Mouse (Mus musculus) CH12.LX (cell line): ENCODE measurements around the gene Gnaz. TPM values are rescaled to one million over a fixed set of nuclear protein-coding genes. Genes with fewer than 3 reads are reported as not detected.

Experiments used
- DNase-seq: peaks from one replicate; pipeline ENCODE4 v3.0.0-alpha.2; 2013; ENCODE audit errors: extremely low read depth
- H3K27ac ChIP-seq: 2 replicates; pipeline ENCODE4 v1.5.1; 2012; ENCODE audit warnings: low read depth, mild to moderate bottlenecking, control low read depth, moderate library complexity; ENCODE audit not compliant: insufficient read depth
- H3K27me3 ChIP-seq: replicated peaks from 2 replicates; pipeline ENCODE3; 2012; ENCODE audit warnings: inconsistent platforms
- H3K36me3 ChIP-seq, 2 experiments: replicated peaks in 1 of 2; 2 replicates each; pipeline versions ENCODE3 to v1.6.1; 2012; ENCODE audit warnings: inconsistent platforms in 1 of 2, low read length in 1 of 2, mild to moderate bottlenecking in 1 of 2, mixed read lengths in 1 of 2, moderate library complexity in 1 of 2; ENCODE audit not compliant: control insufficient read depth in 1 of 2, insufficient read depth in 1 of 2
- H3K4me1 ChIP-seq, 2 experiments: 2 replicates each; pipeline ENCODE4 v1.6.1; 2012; ENCODE audit warnings: inconsistent platforms in 1 of 2, moderate library complexity in 1 of 2; ENCODE audit not compliant: insufficient read depth in 2 of 2, control insufficient read depth in 1 of 2
- H3K4me2 ChIP-seq: 2 replicates; pipeline ENCODE4 v1.6.1; 2012; ENCODE audit warnings: low read depth, mild to moderate bottlenecking, control low read depth; ENCODE audit not compliant: poor library complexity, insufficient read depth, severe bottlenecking
- H3K4me3 ChIP-seq, 3 experiments: fragments of 150-350 bp in 1 of 3; sonication (generic) in 1 of 3; replicated peaks in 1 of 3; 2 replicates each; pipeline versions ENCODE3 to v1.5.1; 2011 to 2012; ENCODE audit warnings: low read depth in 2 of 3, low read length in 2 of 3, mild to moderate bottlenecking in 2 of 3, moderate library complexity in 2 of 3, control low read depth in 1 of 3, improper control_type of control experiment in 1 of 3, inconsistent platforms in 1 of 3, mixed read lengths in 1 of 3; ENCODE audit not compliant: poor library complexity in 1 of 3
- H3K79me2 ChIP-seq: replicated peaks from 2 replicates; pipeline ENCODE4 v1.6.1; 2012; ENCODE audit warnings: mild to moderate bottlenecking, moderate library complexity; ENCODE audit not compliant: control insufficient read depth, poor library complexity, insufficient read depth, severe bottlenecking; ENCODE audit errors: extremely low read depth
- H3K9ac ChIP-seq: 2 replicates; pipeline ENCODE4 v1.6.1; 2012; ENCODE audit warnings: low read depth, mild to moderate bottlenecking, control low read depth, moderate library complexity; ENCODE audit not compliant: insufficient read depth
- H3K9me3 ChIP-seq: replicated peaks from 2 replicates; pipeline ENCODE3; 2012; ENCODE audit warnings: low read length, inconsistent platforms, mixed read lengths
- CTCF ChIP-seq, 2 experiments: IDR thresholded peaks in 1 of 2; conservative IDR thresholded peaks in 1 of 2; 2 replicates each; pipeline ENCODE4 v1.5.1; 2011 to 2012; ENCODE audit warnings: low read depth in 2 of 2, low read length in 2 of 2, improper control_type of control experiment in 1 of 2, inconsistent platforms in 1 of 2, mild to moderate bottlenecking in 1 of 2, moderate library complexity in 1 of 2
- JUND ChIP-seq: conservative IDR thresholded peaks from 2 replicates; pipeline ENCODE4 v1.6.1; 2011; ENCODE audit warnings: low read depth, low read length, improper control_type of control experiment
- MYC ChIP-seq: IDR thresholded peaks from 2 replicates; pipeline ENCODE4 v1.6.1; 2011; ENCODE audit warnings: low read depth, mild to moderate bottlenecking, improper control_type of control experiment, low read length
- RAD21 ChIP-seq: IDR thresholded peaks from 2 replicates; pipeline ENCODE4 v1.6.1; 2011; ENCODE audit warnings: low read depth, mild to moderate bottlenecking, low read length, improper control_type of control experiment, moderate library complexity
- SMC3 ChIP-seq: IDR thresholded peaks from 2 replicates; pipeline ENCODE4 v1.6.1; 2011; ENCODE audit warnings: low read depth, low read length, improper control_type of control experiment
- TBP ChIP-seq: conservative IDR thresholded peaks from 2 replicates; pipeline ENCODE4 v1.6.1; 2011; ENCODE audit warnings: low read depth, low read length, improper control_type of control experiment
- UBTF ChIP-seq: IDR thresholded peaks from 2 replicates; pipeline ENCODE4 v1.6.1; 2012; ENCODE audit warnings: low read depth, mild to moderate bottlenecking, inconsistent platforms, low read length, improper control_type of control experiment, moderate library complexity
- USF2 ChIP-seq: conservative IDR thresholded peaks from 2 replicates; pipeline ENCODE4 v1.6.1; 2011; ENCODE audit warnings: low read depth, low read length, improper control_type of control experiment
- ZNF384 ChIP-seq: IDR thresholded peaks from 2 replicates; pipeline ENCODE4 v1.6.1; 2012; ENCODE audit warnings: low read depth, low read length, improper control_type of control experiment, inconsistent platforms
- dilution Hi-C: fragments of 300-500 bp; cut with MboI; formaldehyde crosslinking; loops from 2 replicates; pipeline ENCODE4 v1.14.3; 2020; ENCODE audit warnings: low sequenced_read_pairs; ENCODE audit not compliant: extremely low pct_unique_long_range_greater_than_20kb, extremely low pct_ligation_motif_present
- in situ Hi-C: fragments of 300-500 bp; cut with MboI; formaldehyde crosslinking; loops from 3 replicates; pipeline ENCODE4 v1.14.3; 2019; ENCODE audit warnings: low sequenced_read_pairs, low pct_ligation_motif_present, low pct_unique_long_range_greater_than_20kb, mixed read lengths
- polyA plus RNA-seq: library from polyadenylated mRNA; unstranded; fragments of >175 nt; gene quantifications from 2 replicates; pipeline ENCODE4 v1.2.1, GENCODE M21; 2012; ENCODE audit warnings: low read depth; ENCODE audit not compliant: insufficient read length
- total RNA-seq, 2 experiments: library from RNA; depleted of rRNA; stranded (reverse); fragments of 300-350 nt in 1 of 2; fragments of >200 nt in 1 of 2; gene quantifications; 2 replicates each; pipeline ENCODE4 v1.2.3; 2012 to 2014

The Gnaz gene
- total and polyA plus RNA-seq, 3 experiments, result 2.7 to 36.9 (median 5.5) TPM

- H3K4me2 ChIP-seq, result no peak overlapping the region
- no peaks in the 10 kb centered on the region for H3K36me3 ChIP-seq
- H3K27ac ChIP-seq, result no peak overlapping the region
- no peaks in the 10 kb centered on the region for H3K79me2 ChIP-seq
- H3K4me1 ChIP-seq, result peaks cover 6 to 21% of the 10 kb centered on the region in 2 experiments
- peak; percentile 14 for TF ChIP-seq RAD21
- no peak for TF ChIP-seq MYC
- peak in 1 of 2 experiments; percentile 36; a peak in 2 of 4 replicates for TF ChIP-seq CTCF (conservative IDR thresholded peaks at IDR 0.05 in 1 of 2, IDR thresholded peaks at IDR 0.05 in 1 of 2; ENCODE audit: low read depth in 2 of 2, low read length in 2 of 2)
- TF ChIP-seq SMC3, result 0 out of 2 replicates have a peak, but pooled peaks have one; percentile 8
- no peak for TF ChIP-seq USF2
- no peak for TF ChIP-seq UBTF
- in situ Hi-C loops, result no loop called here
- DNase-seq, result no peak
- dilution Hi-C loops, result no loop called here
- no peak overlapping the region for H3K4me3 ChIP-seq
- H3K9me3 ChIP-seq, result no peaks in the 10 kb centered on the region
- no peak overlapping the region for H3K9ac ChIP-seq
- peaks cover 2% of the 10 kb centered on the region for H3K27me3 ChIP-seq
Observed at GRCm38 (mm10) chr10:74933548-74934190, 33.3 kb upstream of the Gnaz start.

- Histone ChIP-seq H3K36me3 (no peaks in the 10 kb centered on the region), H3K79me2 (no peaks in the 10 kb centered on the region), H3K4me1 (peaks cover 11 to 25% of the 10 kb centered on the region in 2 experiments), H3K4me3 (no peak overlapping the region), H3K27ac (no peak overlapping the region), H3K27me3 (peaks cover 2% of the 10 kb centered on the region), H3K9ac (no peak overlapping the region), H3K9me3 (no peaks in the 10 kb centered on the region), H3K4me2 (no peak overlapping the region)
- dilution Hi-C loops, result no loop called here
- peak in 1 of 2 experiments; percentile 41; a peak in 2 of 4 replicates for TF ChIP-seq CTCF (conservative IDR thresholded peaks at IDR 0.05 in 1 of 2, IDR thresholded peaks at IDR 0.05 in 1 of 2; ENCODE audit: low read depth in 2 of 2, low read length in 2 of 2)
- no peak for TF ChIP-seq ZNF384
- peak; percentile 35 for TF ChIP-seq SMC3
- TF ChIP-seq JUND, result no peak
- no peak for DNase-seq
- in situ Hi-C loops, result no loop called here
Observed at GRCm38 (mm10) chr10:74934521-74934920, 32.5 kb upstream of the Gnaz start.

- dilution Hi-C loops, result no loop called here
- peaks cover 2% of the 10 kb centered on the region for H3K27me3 ChIP-seq
Observed at GRCm38 (mm10) chr10:74935016-74935415, 32.0 kb upstream of the Gnaz start.

More at GRCm38 (mm10) chr10:74935016-74935415, 32.0 kb upstream of the Gnaz start:
- TF ChIP-seq CTCF (conservative IDR thresholded peaks at IDR 0.05 in 1 of 2, IDR thresholded peaks at IDR 0.05 in 1 of 2; ENCODE audit: low read depth in 2 of 2, low read length in 2 of 2), result peak; percentile 21 to 72; a peak in 2 of 4 replicates
- peak; percentile 56 for TF ChIP-seq RAD21
- TF ChIP-seq TBP, result no peak
- peak; percentile 65 for TF ChIP-seq SMC3
- Histone ChIP-seq H3K4me3 (no peak overlapping the region), H3K27ac (no peak overlapping the region), H3K79me2 (no peaks in the 10 kb centered on the region), H3K36me3 (no peaks in the 10 kb centered on the region), H3K9ac (no peak overlapping the region), H3K4me2 (no peak overlapping the region), H3K9me3 (no peaks in the 10 kb centered on the region), H3K4me1 (peaks cover 10 to 26% of the 10 kb centered on the region in 2 experiments)
- DNase-seq, result peak; percentile 39
- in situ Hi-C loops, result loop anchor here (5.0 kb wide), 1 partner anchor 87 kb away; no protein-coding TSS in a partner anchor
